Mouse (Mus musculus): ENCODE results near the gene Sh3bgrl2. TPM values are rescaled to one million over a fixed set of nuclear protein-coding genes. Genes with fewer than 3 reads are reported as not detected.

Gene Sh3bgrl2
- polyA plus RNA-seq, 2 experiments = 3.5 to 9.7 TPM

GRCm38 (mm10) chr9:83571315-83571714, 23.2 kb downstream of the Sh3bgrl2 start:
- H3K9me3 ChIP-seq (ENCODE audit: control insufficient read depth, low read length) = no peaks in the 10 kb centered on the region
- no peak for DNase-seq (ENCODE audit: low read depth in 3 of 3, low spot score in 3 of 3)
- peaks cover 0 to 11% of the 10 kb centered on the region in 2 experiments; a peak in 2 of 4 replicates for H3K4me1 ChIP-seq (replicated peaks; ENCODE audit: control insufficient read depth in 2 of 2, insufficient read depth in 2 of 2, low read length in 1 of 2)
- no peak overlapping the region for H3K4me2 ChIP-seq (ENCODE audit: low read depth)
- no peak overlapping the region for H3K4me3 ChIP-seq (ENCODE audit: insufficient read depth in 1 of 2, low read depth in 2 of 2, low read length in 2 of 2)
- WGBS (ENCODE audit: insufficient replicate concordance) = 47% methylated on average over 3 of the region's 3 CpGs
- TF ChIP-seq CTCF (IDR thresholded peaks at IDR 0.05; ENCODE audit: low read depth) (no peak), EP300 (IDR thresholded peaks at IDR 0.05; ENCODE audit: low read depth) (no peak)
- no peaks in the 10 kb centered on the region for H3K27me3 ChIP-seq (ENCODE audit: control insufficient read depth, insufficient read depth, low read length)
- no peak overlapping the region for H3K9ac ChIP-seq (replicated peaks)
- ATAC-seq (ENCODE audit: insufficient read depth) = no peak
- no peaks in the 10 kb centered on the region for H3K36me3 ChIP-seq (replicated peaks; ENCODE audit: control insufficient read depth, insufficient read depth, low read depth)
- no peak overlapping the region for H3K27ac ChIP-seq

- ATAC-seq (ENCODE audit: insufficient read depth) (no peak), DNase-seq (ENCODE audit: low read depth in 3 of 3, low spot score in 3 of 3) (no peak)
- Histone ChIP-seq H3K36me3 (replicated peaks; ENCODE audit: control insufficient read depth, insufficient read depth, low read depth) (no peaks in the 10 kb centered on the region), H3K4me1 (replicated peaks; ENCODE audit: control insufficient read depth in 2 of 2, insufficient read depth in 2 of 2, low read length in 1 of 2) (peaks cover 0 to 7% of the 10 kb centered on the region in 2 experiments; a peak in 2 of 4 replicates), H3K27me3 (ENCODE audit: control insufficient read depth, insufficient read depth, low read length) (no peaks in the 10 kb centered on the region), H3K9ac (replicated peaks) (no peak overlapping the region), H3K4me3 (ENCODE audit: insufficient read depth in 1 of 2, low read depth in 2 of 2, low read length in 2 of 2) (no peak overlapping the region), H3K4me2 (ENCODE audit: low read depth) (no peak overlapping the region), H3K9me3 (ENCODE audit: control insufficient read depth, low read length) (no peaks in the 10 kb centered on the region), H3K27ac (no peak overlapping the region)
- TF ChIP-seq EP300 (IDR thresholded peaks at IDR 0.05; ENCODE audit: low read depth) (no peak), CTCF (IDR thresholded peaks at IDR 0.05; ENCODE audit: low read depth) (no peak)
- WGBS (ENCODE audit: insufficient replicate concordance) = 58% methylated on average over 2 of the region's 2 CpGs
Measured at GRCm38 (mm10) chr9:83572326-83572725, 24.2 kb downstream of the Sh3bgrl2 start.

- WGBS (ENCODE audit: insufficient replicate concordance) = 13% methylated on average over 2 of the region's 2 CpGs
- ATAC-seq (ENCODE audit: insufficient read depth) = no peak
Measured at GRCm38 (mm10) chr9:83572870-83573269, 24.7 kb downstream of the Sh3bgrl2 start.

GRCm38 (mm10) chr9:83573588-83573987, 25.5 kb downstream of the Sh3bgrl2 start:
- H3K27me3 ChIP-seq (ENCODE audit: control insufficient read depth, insufficient read depth, low read length) = no peaks in the 10 kb centered on the region
- DNase-seq (ENCODE audit: low read depth in 3 of 3, low spot score in 3 of 3) (no peak), ATAC-seq (ENCODE audit: insufficient read depth) (no peak)
- no peak overlapping the region for H3K4me2 ChIP-seq (ENCODE audit: low read depth)
- 18% methylated on average over 2 of the region's 2 CpGs for WGBS (ENCODE audit: insufficient replicate concordance)
- H3K9me3 ChIP-seq (ENCODE audit: control insufficient read depth, low read length) = no peaks in the 10 kb centered on the region
- H3K9ac ChIP-seq (replicated peaks) = no peak overlapping the region
- H3K4me1 ChIP-seq (replicated peaks; ENCODE audit: control insufficient read depth in 2 of 2, insufficient read depth in 2 of 2, low read length in 1 of 2) = peaks cover 0 to 7% of the 10 kb centered on the region in 2 experiments; a peak in 2 of 4 replicates
- no peak overlapping the region for H3K4me3 ChIP-seq (ENCODE audit: insufficient read depth in 1 of 2, low read depth in 2 of 2, low read length in 2 of 2)
- H3K27ac ChIP-seq = no peak overlapping the region
- no peak for TF ChIP-seq CTCF (IDR thresholded peaks at IDR 0.05; ENCODE audit: low read depth)
- TF ChIP-seq EP300 (IDR thresholded peaks at IDR 0.05; ENCODE audit: low read depth) = no peak
- no peaks in the 10 kb centered on the region for H3K36me3 ChIP-seq (replicated peaks; ENCODE audit: control insufficient read depth, insufficient read depth, low read depth)

More at GRCm38 (mm10) chr9:83572870-83573269, 24.7 kb downstream of the Sh3bgrl2 start:
- Histone ChIP-seq H3K9me3 (ENCODE audit: control insufficient read depth, low read length) (no peaks in the 10 kb centered on the region), H3K27me3 (ENCODE audit: control insufficient read depth, insufficient read depth, low read length) (no peaks in the 10 kb centered on the region), H3K27ac (no peak overlapping the region), H3K36me3 (replicated peaks; ENCODE audit: control insufficient read depth, insufficient read depth, low read depth) (no peaks in the 10 kb centered on the region), H3K4me1 (replicated peaks; ENCODE audit: control insufficient read depth in 2 of 2, insufficient read depth in 2 of 2, low read length in 1 of 2) (peaks cover 0 to 7% of the 10 kb centered on the region in 2 experiments; a peak in 2 of 4 replicates), H3K4me2 (ENCODE audit: low read depth) (no peak overlapping the region), H3K9ac (replicated peaks) (no peak overlapping the region), H3K4me3 (ENCODE audit: insufficient read depth in 1 of 2, low read depth in 2 of 2, low read length in 2 of 2) (no peak overlapping the region)
- TF ChIP-seq CTCF (IDR thresholded peaks at IDR 0.05; ENCODE audit: low read depth) (no peak), EP300 (IDR thresholded peaks at IDR 0.05; ENCODE audit: low read depth) (no peak)
- no peak for DNase-seq (ENCODE audit: low read depth in 3 of 3, low spot score in 3 of 3)

- ATAC-seq (ENCODE audit: insufficient read depth) = no peak
- no peak overlapping the region for H3K9ac ChIP-seq (replicated peaks)
- no peak overlapping the region for H3K4me3 ChIP-seq (ENCODE audit: insufficient read depth in 1 of 2, low read depth in 2 of 2, low read length in 2 of 2)
- H3K27ac ChIP-seq = no peak overlapping the region
- no peak for TF ChIP-seq EP300 (IDR thresholded peaks at IDR 0.05; ENCODE audit: low read depth)
- TF ChIP-seq CTCF (IDR thresholded peaks at IDR 0.05; ENCODE audit: low read depth) = no peak
- H3K4me1 ChIP-seq (replicated peaks; ENCODE audit: control insufficient read depth in 2 of 2, insufficient read depth in 2 of 2, low read length in 1 of 2) = peaks cover 0 to 7% of the 10 kb centered on the region in 2 experiments; a peak in 2 of 4 replicates
- DNase-seq (ENCODE audit: low read depth in 3 of 3, low spot score in 3 of 3) = no peak
- WGBS (ENCODE audit: insufficient replicate concordance) = 53% methylated on average over 4 of the region's 4 CpGs
- no peaks in the 10 kb centered on the region for H3K36me3 ChIP-seq (replicated peaks; ENCODE audit: control insufficient read depth, insufficient read depth, low read depth)
- H3K4me2 ChIP-seq (ENCODE audit: low read depth) = no peak overlapping the region
- H3K9me3 ChIP-seq (ENCODE audit: control insufficient read depth, low read length) = no peaks in the 10 kb centered on the region
- H3K27me3 ChIP-seq (ENCODE audit: control insufficient read depth, insufficient read depth, low read length) = no peaks in the 10 kb centered on the region
Measured at GRCm38 (mm10) chr9:83575403-83575802, 27.3 kb downstream of the Sh3bgrl2 start.
